Mouse (Mus musculus) layer of hippocampus, adult 2 months (tissue): ENCODE results near the gene Nt5c3b. TPM values are rescaled to one million over a fixed set of nuclear protein-coding genes. Genes with fewer than 3 reads are reported as not detected.

Experiments used
- DNase-seq, 2 experiments: peaks; one replicate each; pipeline ENCODE4 v3.0.0; 2022; ENCODE audit warnings: low spot score in 2 of 2
- H3K27ac ChIP-seq: fragments of 200-600 bp; 2 replicates; pipeline ENCODE4 v1.8.1; 2022
- H3K4me3 ChIP-seq: fragments of 200-600 bp; 2 replicates; pipeline ENCODE4 v1.8.1; 2022; ENCODE audit warnings: mild to moderate bottlenecking
- CTCF ChIP-seq: fragments of 200-600 bp; conservative IDR thresholded peaks from 2 replicates; pipeline ENCODE4 v1.8.1; 2022; ENCODE audit warnings: antibody characterized with exemption, mild to moderate bottlenecking, moderate library complexity
- total RNA-seq, 2 experiments: library from RNA; stranded (reverse); gene quantifications; 2 replicates each; pipeline ENCODE4 v1.2.3; 2021

The Nt5c3b gene
- total RNA-seq, 2 experiments from 2014 or later: 58.4 to 58.7 TPM

DNA sequence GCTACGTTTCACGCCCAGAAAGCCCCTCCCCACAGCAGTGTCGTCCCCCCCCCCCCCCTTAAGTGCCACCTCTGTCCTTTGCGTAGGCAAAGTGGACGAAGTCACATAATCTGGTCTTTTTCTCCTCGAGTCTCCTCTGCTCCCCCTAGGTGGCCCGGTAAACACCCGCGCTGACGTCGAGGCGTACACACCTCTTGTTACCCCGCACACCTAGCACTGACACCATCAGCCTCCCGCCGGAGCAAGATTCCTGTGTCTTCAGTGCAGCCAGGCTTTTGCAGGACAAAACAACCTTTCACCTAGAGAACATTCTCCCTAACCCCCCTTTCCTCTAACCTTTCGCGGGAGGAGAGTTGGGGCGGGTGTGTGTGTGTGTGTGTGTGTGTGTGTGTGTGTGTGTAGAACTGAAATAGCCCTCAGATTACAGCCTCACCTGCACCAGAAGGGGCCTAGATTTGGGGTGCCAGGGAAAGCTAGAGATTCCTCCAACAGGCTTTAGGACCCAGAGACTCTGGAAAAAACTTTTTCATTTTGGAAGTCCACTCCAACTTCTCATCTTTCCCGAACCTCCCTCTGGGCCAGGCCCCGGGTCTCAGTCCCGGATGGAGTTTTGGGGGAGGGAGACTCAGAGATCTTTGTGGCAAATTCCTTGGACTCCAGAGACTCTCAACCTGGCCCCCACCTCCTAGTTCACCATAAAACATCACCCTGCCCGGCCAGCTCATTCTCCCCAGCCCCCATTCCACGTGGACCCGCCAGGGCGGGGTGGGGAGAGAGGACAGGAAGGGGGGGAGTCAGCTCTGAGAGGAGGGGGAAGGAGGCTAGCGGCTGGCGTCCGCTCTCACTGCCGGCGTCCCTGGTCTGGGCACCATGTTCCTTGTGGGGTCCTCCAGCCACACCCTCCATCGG lies 26.4 kb downstream of the Nt5c3b start, which contains the start of gene Fkbp10:
Fkbp10 (plus strand) TSS at position 784 of the 909 bp plus-strand sequence.
- no peak for TF ChIP-seq CTCF
- peak within 1 kb of the TSS; percentile 86 for H3K4me3 ChIP-seq
- no peak for DNase-seq
- H3K27ac ChIP-seq: peak within 1 kb of the TSS; percentile 86

DNA sequence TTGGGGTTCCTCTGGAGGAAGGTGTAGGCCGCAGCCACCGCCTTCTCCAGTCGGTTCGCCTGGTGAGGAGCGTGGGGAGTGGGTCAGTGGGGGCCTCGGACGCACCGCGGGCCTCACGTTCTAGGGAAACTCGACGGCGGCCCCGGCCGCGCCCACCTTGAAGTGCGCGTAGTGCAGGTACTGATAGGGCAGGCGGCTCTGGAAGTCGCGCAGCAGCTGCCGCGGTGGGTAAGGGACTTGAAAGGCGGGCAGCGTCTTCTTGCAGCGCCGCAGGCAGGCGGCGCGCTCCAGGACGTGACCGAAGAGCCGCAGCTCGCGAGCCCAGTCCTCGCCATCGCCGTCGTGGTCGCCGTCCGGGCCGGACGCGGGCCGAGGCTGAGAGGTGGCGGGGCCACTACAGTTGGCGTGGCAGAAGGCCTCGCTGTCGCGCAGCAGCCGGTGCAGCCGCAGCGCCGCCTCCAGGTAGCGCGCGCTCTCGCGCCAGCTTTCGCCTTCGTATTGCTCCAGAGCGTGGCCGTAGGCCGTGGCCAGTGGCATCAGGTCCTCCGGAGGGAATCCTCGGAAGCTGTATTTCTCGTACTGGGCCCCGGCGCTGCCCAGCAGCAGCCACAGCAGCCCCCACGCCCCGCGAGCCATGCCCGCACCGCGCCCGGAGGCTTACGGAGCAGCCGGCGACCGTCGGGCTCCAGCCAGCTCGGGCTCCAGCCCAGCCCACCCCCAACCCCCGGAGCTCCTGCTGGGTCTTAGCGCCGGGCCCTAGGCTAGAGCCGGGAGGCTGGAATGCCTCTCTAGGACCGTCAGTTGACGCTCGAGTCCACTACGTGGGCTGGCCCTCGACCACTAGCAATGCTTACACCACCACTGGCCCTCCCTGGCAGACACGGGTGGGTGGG lies 27.3 kb downstream of the Nt5c3b start, which contains the start of gene P3h4:
P3h4 (minus strand) TSS at position 816 of the 893 bp plus-strand sequence.
- TF ChIP-seq CTCF: peak; percentile 85
- peak within 1 kb of the TSS; percentile 86 for H3K27ac ChIP-seq
- peak in 1 of 2 experiments; percentile 62 for DNase-seq
- peak within 1 kb of the TSS; percentile 86 for H3K4me3 ChIP-seq

GRCm38 (mm10) chr11:100413541-100413940 lies 28.1 kb downstream of the Nt5c3b start:
- no peak for TF ChIP-seq CTCF
- Histone ChIP-seq H3K27ac (peak overlapping the region; percentile 74; the same call in 1 of the 2 replicates), H3K4me3 (peak overlapping the region; percentile 86)
- DNase-seq: no peak

DNA sequence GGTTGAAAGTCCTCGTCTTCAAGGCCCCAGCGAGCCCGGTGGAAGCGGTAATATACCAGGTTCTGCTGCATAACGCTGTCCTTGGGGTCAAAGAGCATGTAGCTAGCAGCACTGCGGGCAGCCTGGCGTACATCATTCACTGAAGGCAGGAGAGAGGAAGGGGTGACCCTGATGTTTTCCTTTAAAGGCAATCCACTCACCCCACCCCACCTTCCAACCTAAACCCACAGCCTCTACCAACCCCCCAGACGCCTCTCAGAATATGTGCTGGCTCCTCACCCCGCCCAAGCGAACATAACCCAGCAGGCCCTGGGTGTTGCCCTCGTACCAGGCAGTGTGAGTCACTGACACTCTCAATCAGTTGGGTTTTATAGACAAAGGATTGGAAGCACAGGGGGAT lies 29.9 kb downstream of the Nt5c3b start:
- DNase-seq: no peak
- TF ChIP-seq CTCF: no peak
- no peak overlapping the region for H3K4me3 ChIP-seq
- peak overlapping the region; percentile 74 for H3K27ac ChIP-seq

GRCm38 (mm10) chr11:100409686-100410085 lies 31.9 kb downstream of the Nt5c3b start:
- no peak for TF ChIP-seq CTCF

DNA sequence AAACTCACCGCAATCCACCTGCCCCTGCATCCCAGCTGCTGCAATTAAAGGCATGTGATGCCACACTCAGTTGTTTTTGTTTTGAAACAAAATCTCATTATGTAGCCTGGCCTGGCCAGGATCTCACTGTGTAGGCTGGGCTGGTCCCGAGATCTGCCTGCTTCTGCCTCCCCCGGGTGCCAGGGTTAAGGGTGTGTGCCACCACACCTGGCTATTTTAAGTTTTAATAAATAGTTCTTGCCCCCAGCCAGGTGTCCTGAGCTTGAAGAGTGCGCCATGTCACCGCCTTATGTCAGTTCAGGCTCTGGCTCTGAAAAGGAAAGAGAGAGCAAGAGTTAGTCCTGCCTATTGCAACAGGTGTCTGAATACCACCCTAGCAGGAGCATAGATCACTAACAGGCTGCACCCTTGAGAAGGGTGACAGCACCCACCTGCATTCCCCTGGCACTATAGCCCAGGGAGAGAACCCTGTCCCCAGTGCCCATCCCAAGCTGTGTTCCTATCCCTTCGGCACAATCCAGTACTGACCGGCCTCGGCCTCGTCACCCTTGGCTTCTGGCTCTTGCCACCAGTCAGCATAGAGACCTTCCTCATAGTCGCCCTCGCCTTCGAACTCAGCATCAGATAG lies 32.7 kb downstream of the Nt5c3b start:
- no peak for DNase-seq
- no peak overlapping the region for H3K27ac ChIP-seq
- H3K4me3 ChIP-seq: no peak overlapping the region
- no peak for TF ChIP-seq CTCF

More at GRCm38 (mm10) chr11:100409686-100410085, 31.9 kb downstream of the Nt5c3b start:
- Histone ChIP-seq H3K27ac (no peak overlapping the region), H3K4me3 (no peak overlapping the region)
- DNase-seq: no peak

DNA sequence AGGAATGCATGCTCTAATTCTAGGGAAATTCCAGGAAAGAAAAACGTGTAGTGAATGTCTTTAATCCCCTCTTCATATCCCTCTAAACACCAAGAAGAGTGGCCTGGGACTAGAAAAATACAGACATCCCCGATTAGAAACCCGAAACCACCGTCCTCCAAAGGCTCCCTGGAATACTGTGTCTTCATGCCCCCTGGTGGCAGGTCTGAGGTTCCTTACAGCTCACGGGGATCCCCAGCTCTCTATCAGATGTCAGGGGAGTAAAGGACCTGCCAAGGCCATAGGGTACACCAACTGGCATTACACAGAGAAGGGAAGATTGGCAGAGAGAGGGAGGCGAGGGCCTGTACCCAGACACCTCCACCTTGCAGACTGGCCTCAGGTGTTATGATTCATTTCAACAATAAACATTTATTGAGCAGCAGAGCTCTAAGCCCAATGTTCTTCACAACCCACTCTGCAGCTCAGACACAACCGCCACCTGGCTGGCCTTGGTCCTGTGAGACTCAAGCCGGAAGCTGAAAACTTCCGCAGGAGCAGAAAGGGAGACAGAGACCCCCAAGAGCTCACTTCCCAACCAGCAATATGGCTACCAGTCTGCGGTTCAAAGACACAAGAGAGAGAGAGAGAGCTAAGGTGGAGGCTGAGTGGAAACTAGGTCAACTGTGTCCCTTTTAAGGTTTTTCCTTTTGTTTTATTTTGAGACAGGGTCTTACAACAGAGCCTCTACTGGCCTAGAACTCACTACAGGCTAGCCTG lies 33.4 kb downstream of the Nt5c3b start:
- TF ChIP-seq CTCF: peak; percentile 89
- no peak overlapping the region for H3K4me3 ChIP-seq
- H3K27ac ChIP-seq: no peak overlapping the region
- DNase-seq: peak in 1 of 2 experiments; percentile 70

GRCm38 (mm10) chr11:100406995-100407705 lies 34.5 kb downstream of the Nt5c3b start:
- TF ChIP-seq CTCF: no peak
- no peak for DNase-seq
- no peak overlapping the region for H3K4me3 ChIP-seq
- no peak overlapping the region for H3K27ac ChIP-seq

- Histone ChIP-seq H3K27ac (no peak overlapping the region), H3K4me3 (no peak overlapping the region)
- DNase-seq: no peak
- TF ChIP-seq CTCF: no peak
Observed at GRCm38 (mm10) chr11:100406273-100406672, 35.3 kb downstream of the Nt5c3b start.

- no peak overlapping the region for H3K4me3 ChIP-seq
- DNase-seq: no peak
- H3K27ac ChIP-seq: no peak overlapping the region
- TF ChIP-seq CTCF: no peak
Observed at GRCm38 (mm10) chr11:100404456-100405074, 37.0 kb downstream of the Nt5c3b start.
